Mouse (Mus musculus) ES-Bruce4 (cell line): ENCODE data around the gene Col26a1. TPM values are rescaled to one million over a fixed set of nuclear protein-coding genes. Genes with fewer than 3 reads are reported as not detected.

Experiments used
- H3K27ac ChIP-seq: 2 replicates; pipeline ENCODE4 v1.5.1; 2012; ENCODE audit warnings: low read length, inconsistent platforms; ENCODE audit not compliant: insufficient read depth
- H3K27me3 ChIP-seq: 2 replicates; pipeline ENCODE4 v1.6.1; 2012; ENCODE audit warnings: mild to moderate bottlenecking, low read length, inconsistent platforms; ENCODE audit not compliant: control insufficient read depth, poor library complexity, insufficient read depth, severe bottlenecking
- H3K36me3 ChIP-seq: 2 replicates; pipeline ENCODE4 v1.6.1; 2012; ENCODE audit warnings: inconsistent platforms, mild to moderate bottlenecking, low read length, moderate library complexity; ENCODE audit not compliant: control insufficient read depth, poor library complexity, insufficient read depth, severe bottlenecking
- H3K4me1 ChIP-seq: one replicate; pipeline ENCODE4 v1.8.1; 2011; ENCODE audit warnings: low read length; ENCODE audit not compliant: control insufficient read depth, insufficient read depth
- H3K4me3 ChIP-seq: 2 replicates; pipeline ENCODE4 v1.5.1; 2011; ENCODE audit warnings: low read depth, mild to moderate bottlenecking, low read length
- H3K9ac ChIP-seq: 2 replicates; pipeline ENCODE4 v1.6.1; 2012; ENCODE audit warnings: low read depth, mild to moderate bottlenecking, inconsistent platforms; ENCODE audit not compliant: poor library complexity, severe bottlenecking
- H3K9me3 ChIP-seq: replicated peaks from 2 replicates; pipeline ENCODE4 v1.6.1; 2012; ENCODE audit warnings: mild to moderate bottlenecking, low read length, inconsistent platforms; ENCODE audit not compliant: control insufficient read depth, poor library complexity, insufficient read depth, severe bottlenecking
- CTCF ChIP-seq: IDR thresholded peaks from one replicate; pipeline ENCODE4 v1.8.1; 2011; ENCODE audit warnings: low read depth, low read length
- EP300 ChIP-seq: IDR thresholded peaks from 2 replicates; pipeline ENCODE4 v1.6.1; 2011; ENCODE audit warnings: low read depth, low read length; ENCODE audit not compliant: insufficient read depth
- POLR2A ChIP-seq: IDR thresholded peaks from one replicate; pipeline ENCODE4 v1.8.1; 2011; ENCODE audit warnings: low read length; ENCODE audit not compliant: insufficient read depth
- polyA plus RNA-seq: library from polyadenylated mRNA; stranded (reverse); fragments of >200 nt; gene quantifications from 2 replicates; pipeline ENCODE4 v1.2.4, GENCODE M21; 2011; ENCODE audit warnings: low read depth; ENCODE audit not compliant: missing spikeins, insufficient read depth, insufficient read length

The Col26a1 gene
- polyA plus RNA-seq, 1 experiment: 2.2 TPM

- Histone ChIP-seq H3K4me3 (no peak overlapping the region), H3K27me3 (no peaks in the 10 kb centered on the region), H3K36me3 (no peaks in the 10 kb centered on the region)
Observed at GRCm38 (mm10) chr5:136846385-136847264, 36.4 kb downstream of the Col26a1 start.

GRCm38 (mm10) chr5:136843930-136844329 lies 39.1 kb downstream of the Col26a1 start:
- TF ChIP-seq EP300 (no peak), CTCF (no peak), POLR2A (no peak)
- Histone ChIP-seq H3K36me3 (no peaks in the 10 kb centered on the region), H3K27me3 (no peaks in the 10 kb centered on the region), H3K4me3 (no peak overlapping the region), H3K9me3 (no peaks in the 10 kb centered on the region), H3K27ac (no peak overlapping the region), H3K9ac (no peak overlapping the region), H3K4me1 (no peaks in the 10 kb centered on the region)

More at GRCm38 (mm10) chr5:136846385-136847264, 36.4 kb downstream of the Col26a1 start:
- H3K9ac ChIP-seq: no peak overlapping the region
- H3K27ac ChIP-seq: no peak overlapping the region
- no peaks in the 10 kb centered on the region for H3K9me3 ChIP-seq
- H3K4me1 ChIP-seq: no peaks in the 10 kb centered on the region
- TF ChIP-seq CTCF (no peak), EP300 (no peak), POLR2A (no peak)

GRCm38 (mm10) chr5:136840036-136840435 lies 43.0 kb downstream of the Col26a1 start:
- Histone ChIP-seq H3K36me3 (no peaks in the 10 kb centered on the region), H3K9ac (no peak overlapping the region), H3K4me1 (no peaks in the 10 kb centered on the region), H3K27ac (no peak overlapping the region), H3K9me3 (no peaks in the 10 kb centered on the region), H3K4me3 (no peak overlapping the region), H3K27me3 (no peaks in the 10 kb centered on the region)
- TF ChIP-seq EP300 (no peak), POLR2A (no peak), CTCF (peak; percentile 100)

GRCm38 (mm10) chr5:136833053-136833452 lies 50.0 kb downstream of the Col26a1 start:
- Histone ChIP-seq H3K27me3 (no peaks in the 10 kb centered on the region), H3K9ac (no peak overlapping the region), H3K27ac (no peak overlapping the region), H3K4me1 (peaks cover 1% of the 10 kb centered on the region), H3K36me3 (no peaks in the 10 kb centered on the region), H3K9me3 (no peaks in the 10 kb centered on the region), H3K4me3 (no peak overlapping the region)
- TF ChIP-seq POLR2A: no peak
- no peak for TF ChIP-seq CTCF
- no peak for TF ChIP-seq EP300

GRCm38 (mm10) chr5:136830156-136830555 lies 52.9 kb downstream of the Col26a1 start:
- Histone ChIP-seq H3K9me3 (no peaks in the 10 kb centered on the region), H3K4me3 (no peak overlapping the region), H3K9ac (no peak overlapping the region), H3K27ac (no peak overlapping the region), H3K36me3 (no peaks in the 10 kb centered on the region), H3K4me1 (peaks cover 1% of the 10 kb centered on the region), H3K27me3 (no peaks in the 10 kb centered on the region)
- TF ChIP-seq CTCF (no peak), POLR2A (no peak), EP300 (no peak)

GRCm38 (mm10) chr5:136821971-136822370 lies 61.0 kb downstream of the Col26a1 start:
- Histone ChIP-seq H3K36me3 (no peaks in the 10 kb centered on the region), H3K27ac (no peak overlapping the region), H3K4me1 (no peaks in the 10 kb centered on the region), H3K27me3 (no peaks in the 10 kb centered on the region), H3K9ac (no peak overlapping the region), H3K4me3 (no peak overlapping the region), H3K9me3 (0 out of 2 replicates have a peak, but pooled peaks cover 4% of the 10 kb centered on the region)
- no peak for TF ChIP-seq CTCF
- TF ChIP-seq EP300: no peak
- no peak for TF ChIP-seq POLR2A
